Mouse (Mus musculus) neural tube, embryonic 13.5 days (tissue): ENCODE results near the gene Lysmd3. TPM values are rescaled to one million over a fixed set of nuclear protein-coding genes. Genes with fewer than 3 reads are reported as not detected.

ENCODE experiments used
- ATAC-seq: fragments of 200-750 bp; cut with Nextera tagmentation; 2 replicates; pipeline ENCODE4 v1.8.0; 2017; ENCODE audit warnings: low read depth, mild to moderate bottlenecking, moderate TSS enrichment, moderate library complexity
- H3K27ac ChIP-seq: fragments of 300-500 bp; sonication (generic); replicated peaks from 2 replicates; pipeline ENCODE4 v1.5.1; 2015; ENCODE audit warnings: moderate library complexity, mild to moderate bottlenecking, inconsistent platforms
- H3K27me3 ChIP-seq: fragments of 300-500 bp; sonication (generic); 2 replicates; pipeline ENCODE4 v1.6.1; 2015; ENCODE audit warnings: mild to moderate bottlenecking, inconsistent platforms
- H3K36me3 ChIP-seq: fragments of 300-500 bp; sonication (generic); 2 replicates; pipeline ENCODE4 v1.6.1; 2015; ENCODE audit warnings: mild to moderate bottlenecking, inconsistent platforms
- H3K4me1 ChIP-seq: fragments of 300-500 bp; sonication (generic); replicated peaks from 2 replicates; pipeline ENCODE4 v1.6.1; 2015; ENCODE audit warnings: inconsistent platforms
- H3K4me2 ChIP-seq: fragments of 300-500 bp; sonication (generic); 2 replicates; pipeline ENCODE4 v1.6.1; 2015; ENCODE audit warnings: inconsistent platforms, mild to moderate bottlenecking, moderate library complexity
- H3K4me3 ChIP-seq: fragments of 300-500 bp; sonication (generic); 2 replicates; pipeline ENCODE4 v1.5.1; 2015; ENCODE audit warnings: mild to moderate bottlenecking, inconsistent platforms
- H3K9ac ChIP-seq: fragments of 300-500 bp; sonication (generic); 2 replicates; pipeline ENCODE4 v1.6.1; 2015; ENCODE audit warnings: moderate library complexity, mild to moderate bottlenecking, inconsistent platforms
- H3K9me3 ChIP-seq: fragments of 300-500 bp; sonication (generic); 2 replicates; pipeline ENCODE4 v1.6.1; 2016; ENCODE audit warnings: inconsistent platforms
- WGBS: fragments of 180-500 bp; shearing (Covaris S2); methylation state at CpG from one replicate; pipeline ENCODE4 v1.1.7; 2015; 5-methylcytosine and 5-hydroxymethylcytosine counted together
- polyA plus RNA-seq: library from polyadenylated mRNA; unstranded; fragments of >200 nt; fragmentation: Nextera tagmentation; extraction: Ambion mirVana; gene quantifications from 2 replicates; pipeline ENCODE4 v1.2.1, GENCODE M21; 2015

Gene Lysmd3
- polyA plus RNA-seq, 1 experiment from 2014 or later: 18.6 TPM

DNA sequence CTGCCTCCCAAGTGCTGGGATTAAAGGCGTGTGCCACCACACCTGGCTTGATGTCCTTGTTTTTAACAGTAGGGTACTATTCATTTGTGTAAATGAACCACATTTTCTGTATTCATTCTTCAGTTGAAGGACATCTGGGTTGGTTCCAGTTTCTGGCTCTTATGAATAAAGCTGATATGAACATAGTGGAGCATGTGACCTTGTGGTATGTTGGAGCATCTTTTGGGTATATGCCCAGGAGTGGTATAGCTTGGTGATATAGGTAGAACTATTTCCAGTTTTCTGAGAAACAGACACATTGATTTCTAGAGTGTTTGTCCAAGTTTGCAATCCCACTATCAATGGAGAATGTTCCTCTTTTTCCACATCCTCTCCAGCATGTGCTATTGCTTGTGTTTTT lies 56.4 kb downstream of the Lysmd3 start:
- peaks cover 22% of the 10 kb centered on the region for H3K4me1 ChIP-seq
- no peak overlapping the region for H3K4me2 ChIP-seq
- H3K27ac ChIP-seq: no peak overlapping the region
- H3K36me3 ChIP-seq: no peaks in the 10 kb centered on the region
- no peak for ATAC-seq
- H3K4me3 ChIP-seq: no peak overlapping the region
- 96% methylated on average over 1 of the region's 1 CpGs for WGBS
- H3K9me3 ChIP-seq: no peaks in the 10 kb centered on the region
- no peaks in the 10 kb centered on the region for H3K27me3 ChIP-seq
- no peak overlapping the region for H3K9ac ChIP-seq

Other genes starting within 250 kb of the Lysmd3 start
- 16.6 and 20.4 TPM in 2 replicates for gene Adgrv1, start 24.5 kb upstream of the Lysmd3 start, polyA plus RNA-seq
- 5.9 and 6.7 TPM in 2 replicates for gene Polr3g, start 53.4 kb downstream of the Lysmd3 start, polyA plus RNA-seq
- 34.5 and 34.8 TPM in 2 replicates for gene Mblac2, start 53.7 kb downstream of the Lysmd3 start, polyA plus RNA-seq
- 231 and 259 TPM in 2 replicates for gene Cetn3, start 125.4 kb downstream of the Lysmd3 start, polyA plus RNA-seq